9 mouse cellular contexts compared by ENCODE assay signal in the genomic region with DNA sequence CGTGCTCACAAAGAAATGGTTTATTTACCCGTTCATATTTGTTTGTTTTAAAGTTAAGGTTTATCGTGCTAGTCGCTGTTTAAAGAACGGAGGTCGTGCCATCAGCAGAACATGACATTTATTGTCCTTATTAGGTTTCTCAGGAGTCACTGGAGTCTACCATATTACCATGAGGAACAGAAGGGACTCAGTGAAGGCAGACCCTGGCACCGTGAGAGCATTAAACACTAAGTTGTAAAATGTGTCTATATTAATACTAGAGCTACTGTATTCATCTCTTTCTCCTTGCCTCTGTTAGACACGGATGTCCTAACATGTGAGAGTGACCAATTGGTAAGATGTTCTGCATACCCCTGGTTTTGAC. TPM values are rescaled to one million over a fixed set of nuclear protein-coding genes. Genes with fewer than 3 reads are reported as not detected.
DNase-seq lines count a peak whose midpoint lies in the region; ATAC-seq and TF ChIP-seq lines count a peak whose summit lies in the region.
"Had no signal": no experiment of that assay in that cellular context is flagged by ENCODE, and none has a peak within 500 bp of the region (broad histone marks: within the 10 kb centered on the region; RNA-seq: fewer than 3 reads in every experiment).

No protein-coding gene starts in this region.

- 0 out of 2 replicates have a peak overlapping the region, but pooled peaks have one; percentile 77 for H3K27ac ChIP-seq in kidney, postnatal 0 days
- no peak overlapping the region for H3K27ac ChIP-seq in bone marrow, adult 2 months (ENCODE audit: control insufficient read depth, insufficient read depth, low read depth, low read length, poor library complexity)
- peak overlapping the region; percentile 27 for H3K27ac ChIP-seq in forebrain, embryonic 15.5 days (replicated peaks)
- H3K27ac ChIP-seq in liver, embryonic 16.5 days (ENCODE audit: low read length), result no peak overlapping the region
- no peak overlapping the region; the same call in 1 of the 2 replicates for H3K27ac ChIP-seq in stomach, embryonic 16.5 days (ENCODE audit: low read length)

- H3K4me3 ChIP-seq in kidney, postnatal 0 days (replicated peaks; ENCODE audit: low read depth, low read length), result peak overlapping the region; percentile 96
- peak overlapping the region; percentile 89 for H3K4me3 ChIP-seq in bone marrow, adult 2 months (replicated peaks; ENCODE audit: control insufficient read depth, low read depth, low read length)
- H3K4me3 ChIP-seq in forebrain, embryonic 15.5 days, result peak overlapping the region; percentile 62
- H3K4me3 ChIP-seq in liver, embryonic 16.5 days (ENCODE audit: low read depth, low read length), result peak overlapping the region; percentile 92
- peak overlapping the region; percentile 96 for H3K4me3 ChIP-seq in stomach, embryonic 16.5 days (replicated peaks; ENCODE audit: low read length)

- no peaks in the 10 kb centered on the region for H3K9me3 ChIP-seq in kidney, postnatal 0 days (replicated peaks; ENCODE audit: low read length)
- no peaks in the 10 kb centered on the region for H3K9me3 ChIP-seq in forebrain, embryonic 15.5 days
- H3K9me3 ChIP-seq in liver, embryonic 16.5 days (replicated peaks; ENCODE audit: control insufficient read depth, low read length), result no peaks in the 10 kb centered on the region
- no peaks in the 10 kb centered on the region for H3K9me3 ChIP-seq in stomach, embryonic 16.5 days (replicated peaks; ENCODE audit: control insufficient read depth, low read length)

- 10% methylated on average over 8 of the region's 8 CpGs for WGBS in kidney, postnatal 0 days
- 9% methylated on average over 8 of the region's 8 CpGs for WGBS in bone marrow, adult 2 months
- 12% methylated on average over 8 of the region's 8 CpGs for WGBS in forebrain, embryonic 15.5 days
- WGBS in liver, embryonic 16.5 days (ENCODE audit: insufficient replicate concordance), result 12% methylated on average over 8 of the region's 8 CpGs
- WGBS in stomach, embryonic 16.5 days, result 8% methylated on average over 8 of the region's 8 CpGs

- H3K27me3 ChIP-seq in kidney, postnatal 0 days (ENCODE audit: insufficient read depth, low read length), result no peaks in the 10 kb centered on the region
- H3K27me3 ChIP-seq in forebrain, embryonic 15.5 days, result peaks cover 4% of the 10 kb centered on the region; the same call in 1 of the 2 replicates
- H3K27me3 ChIP-seq in liver, embryonic 16.5 days (ENCODE audit: control insufficient read depth, insufficient read depth, low read depth, low read length), result no peaks in the 10 kb centered on the region
- H3K27me3 ChIP-seq in stomach, embryonic 16.5 days (ENCODE audit: control insufficient read depth, insufficient read depth, low read length), result no peaks in the 10 kb centered on the region

- peaks cover 22% of the 10 kb centered on the region for H3K36me3 ChIP-seq in kidney, postnatal 0 days (ENCODE audit: insufficient read depth, low read length)
- peaks cover 30% of the 10 kb centered on the region for H3K36me3 ChIP-seq in forebrain, embryonic 15.5 days
- H3K36me3 ChIP-seq in liver, embryonic 16.5 days (ENCODE audit: control insufficient read depth, insufficient read depth), result peaks cover 16% of the 10 kb centered on the region
- peaks cover 23% of the 10 kb centered on the region for H3K36me3 ChIP-seq in stomach, embryonic 16.5 days (ENCODE audit: control insufficient read depth, insufficient read depth, low read length)

- H3K9ac ChIP-seq in kidney, postnatal 0 days (ENCODE audit: low read depth, low read length), result peak overlapping the region; percentile 90; the same call in 1 of the 2 replicates
- H3K9ac ChIP-seq in forebrain, embryonic 15.5 days (replicated peaks), result peak overlapping the region; percentile 50
- H3K9ac ChIP-seq in liver, embryonic 16.5 days (ENCODE audit: low read depth, low read length), result peak overlapping the region; percentile 80
- peak overlapping the region; percentile 94 for H3K9ac ChIP-seq in stomach, embryonic 16.5 days (ENCODE audit: low read length)

- 0 out of 2 replicates have a peak, but pooled peaks cover 6% of the 10 kb centered on the region for H3K4me1 ChIP-seq in kidney, postnatal 0 days (replicated peaks; ENCODE audit: insufficient read depth, low read length)
- H3K4me1 ChIP-seq in bone marrow, adult 2 months (ENCODE audit: control insufficient read depth, insufficient read depth, low read length), result no peaks in the 10 kb centered on the region; the same call in 1 of the 2 replicates
- peaks cover 13% of the 10 kb centered on the region for H3K4me1 ChIP-seq in forebrain, embryonic 15.5 days
- H3K4me1 ChIP-seq in liver, embryonic 16.5 days (ENCODE audit: control insufficient read depth, low read depth, low read length), result peaks cover 5% of the 10 kb centered on the region
- peaks cover 6% of the 10 kb centered on the region; the same call in 1 of the 2 replicates for H3K4me1 ChIP-seq in stomach, embryonic 16.5 days (ENCODE audit: control insufficient read depth, insufficient read depth, low read length)

- H3K4me2 ChIP-seq in kidney, postnatal 0 days (ENCODE audit: low read length), result peak overlapping the region; percentile 88
- peak overlapping the region; percentile 54 for H3K4me2 ChIP-seq in forebrain, embryonic 15.5 days (replicated peaks)
- H3K4me2 ChIP-seq in liver, embryonic 16.5 days (ENCODE audit: low read depth, low read length), result peak overlapping the region; percentile 71
- peak overlapping the region; percentile 66 for H3K4me2 ChIP-seq in stomach, embryonic 16.5 days (ENCODE audit: low read depth, low read length)

- no peak for TF ChIP-seq CTCF in kidney, postnatal 0 days (IDR thresholded peaks at IDR 0.05; ENCODE audit: low read depth)
- no peak for TF ChIP-seq CTCF in bone marrow, adult 2 months (IDR thresholded peaks at IDR 0.05; ENCODE audit: control insufficient read depth, insufficient read depth, low read length)

- ATAC-seq in kidney, postnatal 0 days (replicated peaks; ENCODE audit: low FRiP score, low read depth), result peak; percentile 30; the same call in 1 of the 2 replicates
- peak; percentile 60 for ATAC-seq in forebrain, embryonic 15.5 days (replicated peaks)
- no peak for ATAC-seq in liver, embryonic 16.5 days (ENCODE audit: low read depth)
- ATAC-seq in stomach, embryonic 16.5 days (ENCODE audit: insufficient read depth, low FRiP score), result no peak

- no peak for TF ChIP-seq POLR2A in bone marrow, adult 2 months (IDR thresholded peaks at IDR 0.05; ENCODE audit: borderline replicate concordance, control insufficient read depth, low read depth, low read length)

- peak; percentile 10 for DNase-seq in kidney, postnatal 0 days (ENCODE audit: low spot score)
- no peak for DNase-seq in kidney, adult 11 months
- DNase-seq in T-cell, adult 2 months (ENCODE audit: low spot score), result no peak
- DNase-seq in thymus, postnatal 0 days (ENCODE audit: low spot score), result no peak

RNA-seq across cellular contexts. Expression of a gene that starts 0.3 kb away (rescaled TPM):
- 60.9 and 63.5 TPM in 2 replicates for polyA plus RNA-seq in kidney, postnatal 0 days (2015; fragmentation: Nextera tagmentation; extraction: Ambion mirVana)
- polyA plus RNA-seq in bone marrow, adult 2 months (2011; ENCODE audit: insufficient read depth, insufficient read length, low replicate concordance, missing spikeins), result 12.6 and 14.6 TPM in 2 replicates
- 90.6 and 91.1 TPM in 2 replicates for polyA plus RNA-seq in forebrain, embryonic 15.5 days (2015; fragmentation: Nextera tagmentation; extraction: Ambion mirVana)
- polyA plus RNA-seq in liver, embryonic 16.5 days (2015; fragmentation: Nextera tagmentation; extraction: Ambion mirVana), result 19.1 and 19.8 TPM in 2 replicates
- polyA plus RNA-seq in stomach, embryonic 16.5 days (2015; fragmentation: Nextera tagmentation; extraction: Ambion mirVana), result 62.3 and 65.2 TPM in 2 replicates
- 84.6 and 85.9 TPM in 2 replicates for polyA plus RNA-seq in thymus, postnatal 0 days (2015; fragmentation: Nextera tagmentation; extraction: Ambion mirVana)

RNA-seq across cellular contexts. Expression of a gene that starts 31.1 kb away (rescaled TPM):
- polyA plus RNA-seq in kidney, postnatal 0 days (2015; fragmentation: Nextera tagmentation; extraction: Ambion mirVana), result not detected in 2 replicates
- polyA plus RNA-seq in bone marrow, adult 2 months (2011; ENCODE audit: insufficient read depth, insufficient read length, low replicate concordance, missing spikeins), result not detected in 2 replicates
- polyA plus RNA-seq in forebrain, embryonic 15.5 days (2015; fragmentation: Nextera tagmentation; extraction: Ambion mirVana), result not detected in 2 replicates
- polyA plus RNA-seq in liver, embryonic 16.5 days (2015; fragmentation: Nextera tagmentation; extraction: Ambion mirVana), result not detected in 2 replicates
- polyA plus RNA-seq in stomach, embryonic 16.5 days (2015; fragmentation: Nextera tagmentation; extraction: Ambion mirVana), result not detected in 2 replicates
- polyA plus RNA-seq in thymus, postnatal 0 days (2015; fragmentation: Nextera tagmentation; extraction: Ambion mirVana), result 0.07 and 0.08 TPM in 2 replicates
- polyA plus RNA-seq: brain, embryonic 14.5 days had no signal

RNA-seq across cellular contexts. Expression of a gene that starts 39.8 kb away (rescaled TPM):
- polyA plus RNA-seq in kidney, postnatal 0 days (2015; fragmentation: Nextera tagmentation; extraction: Ambion mirVana), result 0.82 and 0.99 TPM in 2 replicates
- polyA plus RNA-seq in bone marrow, adult 2 months (2011; ENCODE audit: insufficient read depth, insufficient read length, low replicate concordance, missing spikeins), result 1.3 TPM in 1 of 2 replicates, not detected in the other
- 0.18 TPM in 2 replicates for polyA plus RNA-seq in forebrain, embryonic 15.5 days (2015; fragmentation: Nextera tagmentation; extraction: Ambion mirVana)
- 6.1 and 8.0 TPM in 2 replicates for polyA plus RNA-seq in liver, embryonic 16.5 days (2015; fragmentation: Nextera tagmentation; extraction: Ambion mirVana)
- polyA plus RNA-seq in stomach, embryonic 16.5 days (2015; fragmentation: Nextera tagmentation; extraction: Ambion mirVana), result 13.3 and 18.5 TPM in 2 replicates
- 0.08 and 0.09 TPM in 2 replicates for polyA plus RNA-seq in thymus, postnatal 0 days (2015; fragmentation: Nextera tagmentation; extraction: Ambion mirVana)

Comparison
In these comparisons a context has a peak if more than half of its experiments do, and no peak if none do; other contexts are left out.
1. ATAC-seq: peak in kidney, postnatal 0 days (single experiment) and forebrain, embryonic 15.5 days (single experiment); none in liver, embryonic 16.5 days (single experiment) and stomach, embryonic 16.5 days (single experiment).
2. H3K27ac ChIP-seq: peak in kidney, postnatal 0 days (single experiment) and forebrain, embryonic 15.5 days (single experiment); none in bone marrow, adult 2 months (single experiment), liver, embryonic 16.5 days (single experiment) and stomach, embryonic 16.5 days (single experiment).
3. Peak in every context shown above with its lines, with median percentiles within 50 percentile points of each other: H3K4me2 ChIP-seq, H3K4me3 ChIP-seq and H3K9ac ChIP-seq.